ENCODE assay signal across 27 mouse cellular contexts in genomic region chr10:122696335-122696734, GRCm38 (mm10). TPM values are rescaled to one million over a fixed set of nuclear protein-coding genes. Genes with fewer than 3 reads are reported as not detected.
A peak's percentile ranks its signal among the peaks of the same experiment; 100 is the strongest.
DNase-seq lines count a peak whose midpoint lies in the region; ATAC-seq and TF ChIP-seq lines count a peak whose summit lies in the region.
"Had no signal": no experiment of that assay in that cellular context is flagged by ENCODE, and none has a peak within 500 bp of the region (broad histone marks: within the 10 kb centered on the region; RNA-seq: fewer than 3 reads in every experiment).

No protein-coding gene starts in this region.

- no peaks in the 10 kb centered on the region for H3K27me3 ChIP-seq in intestine, embryonic 15.5 days (replicated peaks)
- H3K27me3 ChIP-seq in intestine, postnatal 0 days (replicated peaks; ENCODE audit: control insufficient read depth, insufficient read depth, low read length) = no peaks in the 10 kb centered on the region
- no peaks in the 10 kb centered on the region for H3K27me3 ChIP-seq in hindbrain, embryonic 13.5 days
- H3K27me3 ChIP-seq: CH12.LX; embryonic facial prominence, embryonic 13.5 days; embryonic facial prominence, embryonic 15.5 days; forebrain, embryonic 12.5 days; forebrain, embryonic 15.5 days; Patski had no signal

- no peaks in the 10 kb centered on the region for H3K36me3 ChIP-seq in intestine, embryonic 15.5 days
- no peaks in the 10 kb centered on the region for H3K36me3 ChIP-seq in intestine, postnatal 0 days (ENCODE audit: control insufficient read depth, insufficient read depth)
- H3K36me3 ChIP-seq in hindbrain, embryonic 13.5 days = no peaks in the 10 kb centered on the region
- H3K36me3 ChIP-seq: embryonic facial prominence, embryonic 13.5 days; embryonic facial prominence, embryonic 15.5 days; forebrain, embryonic 10.5 days; forebrain, embryonic 12.5 days; forebrain, embryonic 15.5 days; G1E had no signal

- 91% methylated on average over 1 of the region's 1 CpGs for WGBS in intestine, embryonic 15.5 days
- WGBS in intestine, postnatal 0 days = 54% methylated on average over 1 of the region's 1 CpGs
- WGBS in hindbrain, embryonic 13.5 days = 100% methylated on average over 1 of the region's 1 CpGs

- DNase-seq in adrenal gland, postnatal 25 days = no peak
- DNase-seq: adrenal gland, adult 8-10 months; adrenal gland, postnatal 14 days; B cell, adult 2 months; cerebellum, adult 11 months; cerebellum, adult 18-20 months; cerebellum, adult 8-10 months; cerebellum, adult 9-11 months; cerebellum, postnatal 14 days; cerebellum, postnatal 36 days; embryo, embryonic 11 days; forebrain, postnatal 0 days had no signal

- TF ChIP-seq CTCF in intestine, postnatal 0 days (IDR thresholded peaks at IDR 0.05; ENCODE audit: low read depth) = no peak

- no peaks in the 10 kb centered on the region for H3K9me3 ChIP-seq in intestine, embryonic 15.5 days
- H3K9me3 ChIP-seq in intestine, postnatal 0 days (ENCODE audit: control insufficient read depth) = no peaks in the 10 kb centered on the region
- no peaks in the 10 kb centered on the region for H3K9me3 ChIP-seq in hindbrain, embryonic 13.5 days
- H3K9me3 ChIP-seq: embryonic facial prominence, embryonic 13.5 days; embryonic facial prominence, embryonic 15.5 days; forebrain, embryonic 12.5 days; forebrain, embryonic 15.5 days had no signal

- no peak overlapping the region for H3K27ac ChIP-seq in intestine, embryonic 15.5 days
- H3K27ac ChIP-seq in intestine, postnatal 0 days (ENCODE audit: low read depth, low read length) = no peak overlapping the region
- no peak overlapping the region for H3K27ac ChIP-seq in hindbrain, embryonic 13.5 days
- H3K27ac ChIP-seq: embryonic facial prominence, embryonic 13.5 days; embryonic facial prominence, embryonic 15.5 days; forebrain, embryonic 10.5 days; forebrain, embryonic 12.5 days; forebrain, embryonic 15.5 days had no signal

- H3K4me2 ChIP-seq in intestine, embryonic 15.5 days (replicated peaks) = no peak overlapping the region
- no peak overlapping the region for H3K4me2 ChIP-seq in intestine, postnatal 0 days (replicated peaks; ENCODE audit: low read depth)
- no peak overlapping the region for H3K4me2 ChIP-seq in hindbrain, embryonic 13.5 days
- H3K4me2 ChIP-seq: embryonic facial prominence, embryonic 13.5 days; embryonic facial prominence, embryonic 15.5 days; forebrain, embryonic 12.5 days; forebrain, embryonic 15.5 days had no signal

- H3K4me3 ChIP-seq in intestine, embryonic 15.5 days (replicated peaks) = no peak overlapping the region
- no peak overlapping the region for H3K4me3 ChIP-seq in intestine, postnatal 0 days (ENCODE audit: low read depth, low read length)
- no peak overlapping the region for H3K4me3 ChIP-seq in hindbrain, embryonic 13.5 days
- H3K4me3 ChIP-seq: embryonic facial prominence, embryonic 13.5 days; embryonic facial prominence, embryonic 15.5 days; erythroblast, embryonic 14.5 days; forebrain, embryonic 10.5 days; forebrain, embryonic 12.5 days; forebrain, embryonic 15.5 days had no signal

- H3K9ac ChIP-seq in intestine, embryonic 15.5 days = no peak overlapping the region
- no peak overlapping the region for H3K9ac ChIP-seq in intestine, postnatal 0 days (ENCODE audit: low read depth, low read length)
- H3K9ac ChIP-seq in hindbrain, embryonic 13.5 days = no peak overlapping the region
- H3K9ac ChIP-seq: embryonic facial prominence, embryonic 13.5 days; embryonic facial prominence, embryonic 15.5 days; forebrain, embryonic 12.5 days; forebrain, embryonic 15.5 days; forebrain, postnatal 0 days had no signal

- ATAC-seq in intestine, embryonic 15.5 days = peak; percentile 90
- ATAC-seq in intestine, postnatal 0 days = peak; percentile 97
- ATAC-seq in hindbrain, embryonic 13.5 days (ENCODE audit: low FRiP score) = no peak
- no peak for ATAC-seq in megakaryocyte progenitor cell, adult 5-6 weeks (replicated peaks; ENCODE audit: poor library complexity)
- ATAC-seq: activated CD4-positive, CD25-positive, alpha-beta regulatory T cell, adult 4 months; CD4-positive, CD25-positive, alpha-beta regulatory T cell, adult 4 months; forebrain, embryonic 15.5 days; forebrain, postnatal 0 days; Patski had no signal

- no peaks in the 10 kb centered on the region for H3K4me1 ChIP-seq in intestine, embryonic 15.5 days (replicated peaks)
- H3K4me1 ChIP-seq in intestine, postnatal 0 days (replicated peaks; ENCODE audit: control insufficient read depth, insufficient read depth, low read length) = no peaks in the 10 kb centered on the region
- H3K4me1 ChIP-seq in hindbrain, embryonic 13.5 days (replicated peaks) = peaks cover 22% of the 10 kb centered on the region
- H3K4me1 ChIP-seq: embryonic facial prominence, embryonic 15.5 days; forebrain, embryonic 12.5 days had no signal

RNA-seq across cellular contexts. Expression of gene Ppm1h, which starts 17.8 kb away (rescaled TPM):
- polyA plus RNA-seq in intestine, embryonic 15.5 days (2015; fragmentation: Nextera tagmentation; extraction: Ambion mirVana) = 13.7 and 14.8 TPM in 2 replicates
- polyA plus RNA-seq in intestine, postnatal 0 days (2015; fragmentation: Nextera tagmentation; extraction: Ambion mirVana) = 17.9 and 20.7 TPM in 2 replicates
- 20.3 and 20.6 TPM in 2 replicates for polyA plus RNA-seq in hindbrain, embryonic 13.5 days (2015; fragmentation: Nextera tagmentation; extraction: Ambion mirVana)
- total RNA-seq in adrenal gland, postnatal 25 days (2021) = 32.2 and 39.7 TPM in 2 replicates
- total RNA-seq in megakaryocyte progenitor cell, adult 5-6 weeks (2015) = 21.4 TPM in 2 replicates
- 21.1 and 28.5 TPM in 2 replicates for total RNA-seq in megakaryocyte progenitor cell, adult 5-6 weeks (2017)
- polyA plus RNA-seq: erythroblast, embryonic 14.5 days; G1E had no signal

Comparison
In these comparisons a context has a peak if more than half of its experiments do, and no peak if none do; other contexts are left out.
1. ATAC-seq: peak in intestine, embryonic 15.5 days (single experiment) and intestine, postnatal 0 days (single experiment); none in hindbrain, embryonic 13.5 days (single experiment) and megakaryocyte progenitor cell, adult 5-6 weeks (single experiment).